Mouse (Mus musculus) testis, adult 10 weeks (tissue): Measurements from ENCODE around the gene Plekhg6. TPM values are rescaled to one million over a fixed set of nuclear protein-coding genes. Genes with fewer than 3 reads are reported as not detected.

Experiments
- polyA plus RNA-seq: library from polyadenylated mRNA; stranded (reverse); fragments of 350-450 nt; fragmentation: Illumina TruSeq; extraction: RNeasy Lipid Tissue Mini Kit (QIAGEN cat#74804); gene quantifications from one replicate; pipeline ENCODE4 v1.2.3, GENCODE M21; 2014; ENCODE audit warnings: low read depth, low replicate concordance

Plekhg6 gene
- polyA plus RNA-seq: not detected

DNA sequence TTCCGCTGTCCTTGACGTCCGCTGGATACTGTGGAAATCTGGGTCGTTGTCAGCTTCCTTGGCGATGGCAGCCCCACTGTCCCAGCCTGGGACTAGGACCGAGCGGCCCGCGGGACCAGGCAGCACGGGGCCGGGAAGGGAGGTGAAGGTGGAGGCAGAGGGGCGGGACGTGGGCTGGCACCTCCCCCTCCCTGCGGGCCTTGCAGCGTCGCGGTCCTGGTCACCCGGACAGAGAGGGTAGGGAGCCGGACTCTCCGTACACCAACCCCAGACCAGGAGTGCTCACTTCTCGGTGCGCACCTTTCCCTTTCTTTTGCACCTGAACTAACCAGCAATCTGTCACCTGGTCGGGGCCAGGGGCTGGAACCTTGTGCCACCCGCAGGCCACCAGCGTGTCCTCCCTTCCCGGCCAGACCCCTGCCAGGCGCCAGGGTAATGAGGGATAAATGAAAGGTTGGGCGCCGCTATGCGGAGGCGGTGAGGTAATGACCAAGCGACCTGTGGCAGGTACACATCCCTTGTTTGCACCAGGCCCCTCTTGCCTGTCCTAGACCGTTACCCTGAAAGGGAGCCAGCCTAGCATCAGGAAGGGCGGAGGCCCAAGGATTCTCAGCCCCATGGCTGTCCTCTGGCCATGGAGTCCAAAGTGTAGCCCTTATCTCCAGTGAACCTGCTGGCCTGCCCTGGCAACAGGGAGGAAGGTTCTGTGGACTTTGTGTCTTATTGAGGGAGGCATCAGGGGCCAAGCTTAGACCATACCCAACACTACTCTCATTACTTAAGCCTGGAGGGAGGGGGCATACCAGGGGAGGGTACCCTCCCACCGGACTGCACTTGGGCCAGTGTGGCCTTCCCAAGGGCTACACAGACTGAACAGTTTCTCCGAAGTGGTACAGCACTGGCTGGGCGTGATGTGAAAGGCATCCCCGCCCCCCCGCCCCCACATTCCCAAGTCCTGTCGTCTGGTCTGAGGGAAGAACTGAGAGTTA lies at the start of gene Plekhg6:
Gene Plekhg6, minus strand, starts transcription at position 422 of the 989 bp plus-strand sequence.

DNA sequence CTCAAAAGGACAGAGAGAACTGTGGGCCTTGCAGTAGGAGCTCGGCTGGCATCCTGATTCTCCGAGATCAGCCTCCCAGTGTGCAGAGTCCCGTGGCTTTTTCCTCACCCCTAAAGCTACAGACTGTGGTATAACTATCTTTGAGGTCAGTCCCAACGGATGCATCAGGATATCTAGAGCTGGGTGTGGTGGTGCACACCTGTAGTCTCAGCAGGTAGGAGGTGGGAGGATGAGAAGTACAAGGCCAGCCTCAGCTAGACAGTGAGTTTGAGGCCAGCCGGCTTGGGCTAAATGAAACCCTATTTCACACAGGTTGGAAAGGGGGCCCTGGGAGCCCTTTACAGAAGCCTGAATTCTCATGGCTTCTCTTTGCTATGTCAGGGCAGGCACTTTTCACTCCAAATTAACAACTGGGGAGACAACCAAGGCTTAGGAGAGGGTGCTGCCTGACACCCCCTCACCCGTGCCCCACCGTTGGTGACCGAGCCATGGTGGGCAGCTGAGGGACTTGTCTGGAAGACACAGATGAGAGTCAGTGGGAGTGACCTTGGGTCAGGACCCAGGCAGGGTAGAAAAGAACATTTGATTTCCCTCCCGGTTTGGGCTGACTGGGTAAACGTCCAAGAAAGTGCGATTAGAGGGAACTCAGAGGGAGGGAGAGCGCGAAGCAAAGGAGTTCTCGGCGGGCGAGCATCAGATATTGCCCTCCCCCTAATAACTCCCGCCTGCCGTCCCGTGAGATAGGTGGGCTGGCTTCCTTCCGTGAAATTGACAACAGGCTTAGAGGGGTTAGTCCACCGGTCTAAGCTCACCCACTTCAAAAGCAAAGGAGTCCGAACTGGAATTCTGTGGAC lies 31.6 kb downstream of the Plekhg6 start, which contains the start of gene Tnfrsf1a:
Gene Tnfrsf1a, plus strand, starts transcription at position 642 of the 854 bp plus-strand sequence.

DNA sequence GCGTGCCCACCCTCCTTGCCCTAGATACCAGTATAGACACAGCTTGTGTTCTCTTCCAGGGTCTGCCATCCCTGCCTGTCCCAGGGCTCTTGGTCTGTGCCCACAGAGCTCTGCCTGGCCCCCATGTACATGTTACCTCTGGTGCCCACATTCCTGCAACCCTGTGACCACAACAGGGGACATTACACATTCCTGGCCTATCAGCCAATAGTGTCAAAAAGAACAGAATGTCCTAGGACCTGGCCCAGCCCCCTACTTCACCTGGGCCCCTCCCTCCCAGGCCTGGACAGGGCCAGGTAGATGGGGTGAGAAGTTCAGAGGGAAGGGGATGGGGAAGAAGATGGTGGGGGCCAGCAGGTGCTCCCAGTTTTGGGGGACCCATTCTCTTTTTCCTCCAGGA lies 60.3 kb downstream of the Plekhg6 start, which contains the start of gene Scnn1a:
Gene Scnn1a, plus strand, starts transcription at position 337 of the 400 bp plus-strand sequence.

DNA sequence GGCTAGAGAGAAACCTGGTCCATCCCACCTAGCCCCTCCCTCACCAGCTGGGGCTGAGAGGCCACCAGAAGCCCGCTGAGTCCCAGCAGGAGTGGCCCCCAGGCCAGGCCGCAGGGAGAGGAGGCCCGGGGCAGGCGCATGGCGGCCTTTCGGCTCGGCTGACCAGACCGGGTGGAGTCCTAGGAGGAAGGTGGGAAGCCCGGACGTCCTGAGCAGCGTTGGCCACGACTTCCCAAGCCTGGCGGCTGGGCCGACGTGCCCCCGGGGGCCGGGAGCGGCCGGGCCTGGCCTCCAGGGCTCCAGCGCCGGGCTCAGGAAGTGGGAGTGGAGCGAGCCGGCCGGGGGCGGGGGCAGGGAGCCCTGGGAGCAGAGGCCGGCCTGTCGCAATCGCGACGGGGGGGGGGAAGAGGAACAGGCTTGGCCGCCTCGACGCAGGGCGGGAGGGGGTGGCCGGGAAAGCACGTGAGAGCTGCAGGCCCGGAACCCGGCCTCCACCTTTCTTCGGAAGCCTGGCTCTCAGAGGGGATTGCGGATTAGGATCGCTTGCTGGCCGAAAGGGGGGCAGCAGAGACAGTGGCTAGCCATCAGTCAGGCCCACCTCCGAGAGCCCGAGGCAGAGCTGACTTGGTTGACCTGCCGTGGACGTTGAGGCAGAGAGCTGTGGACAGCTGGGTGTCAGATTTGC lies 66.9 kb downstream of the Plekhg6 start, which contains the start of gene Ltbr:
Gene Ltbr, minus strand, starts transcription at position 340 of the 685 bp plus-strand sequence.

Other genes starting within 250 kb of the Plekhg6 start
- gene Nop2, start 248.9 kb downstream of the Plekhg6 start, polyA plus RNA-seq: 3.4 TPM
- 9.8 TPM for gene Iffo1, start 235.6 kb downstream of the Plekhg6 start, polyA plus RNA-seq
- gene Gapdh, start 214.3 kb downstream of the Plekhg6 start, polyA plus RNA-seq: 17.5 TPM
- 20.1 TPM for gene Ncapd2, start 189.1 kb downstream of the Plekhg6 start, polyA plus RNA-seq
- gene Mrpl51, start 189.0 kb downstream of the Plekhg6 start, polyA plus RNA-seq: 192 TPM
- 5.9 TPM for gene Vamp1, start 165.2 kb downstream of the Plekhg6 start, polyA plus RNA-seq
- 0.94 TPM for gene Tapbpl, start 148.9 kb downstream of the Plekhg6 start, polyA plus RNA-seq
- gene Cd27, start 143.8 kb downstream of the Plekhg6 start, polyA plus RNA-seq: not detected
- gene Tuba3a, start 94.8 kb downstream of the Plekhg6 start, polyA plus RNA-seq: 31.4 TPM
- gene Ltbr, start 66.9 kb downstream of the Plekhg6 start, polyA plus RNA-seq: 0.22 TPM
- 0.06 TPM for gene Scnn1a, start 60.1 kb downstream of the Plekhg6 start, polyA plus RNA-seq
- 2.2 TPM for gene Tnfrsf1a, start 31.4 kb downstream of the Plekhg6 start, polyA plus RNA-seq
- 5.0 TPM for gene Cd9, start 114.0 kb upstream of the Plekhg6 start, polyA plus RNA-seq
- 0.97 TPM for gene Vwf, start 166.0 kb upstream of the Plekhg6 start, polyA plus RNA-seq